Mouse (Mus musculus) E14TG2a.4 (cell line): Measurements from ENCODE around the gene 2010111I01Rik.

Experiments
- H3K27me3 ChIP-seq: 2 replicates; pipeline ENCODE4 v1.6.1; 2014; ENCODE audit warnings: low read length, control low read depth; ENCODE audit not compliant: insufficient read depth
- H3K36me3 ChIP-seq: 2 replicates; pipeline ENCODE4 v1.6.1; 2014; ENCODE audit warnings: low read length, control low read depth; ENCODE audit not compliant: insufficient read depth
- H3K4me1 ChIP-seq: replicated peaks from 2 replicates; pipeline ENCODE4 v1.6.1; 2014; ENCODE audit warnings: low read depth, low read length, control low read depth
- H3K4me3 ChIP-seq: replicated peaks from 2 replicates; pipeline ENCODE4 v1.5.1; 2014; ENCODE audit warnings: mild to moderate bottlenecking, low read length
- H3K9me3 ChIP-seq: 2 replicates; pipeline ENCODE4 v1.6.1; 2014; ENCODE audit warnings: low read length, control low read depth
- CTCF ChIP-seq: conservative IDR thresholded peaks from 2 replicates; pipeline ENCODE4 v1.5.1; 2014; ENCODE audit warnings: low read length
- NANOG ChIP-seq: IDR thresholded peaks from 2 replicates; pipeline ENCODE4 v1.6.1; 2014; ENCODE audit warnings: borderline replicate concordance, low read length, mixed read lengths
- POU5F1 ChIP-seq: IDR thresholded peaks from 2 replicates; pipeline ENCODE4 v1.6.1; 2014; ENCODE audit warnings: low read length, borderline replicate concordance

Gene 2010111I01Rik

DNA sequence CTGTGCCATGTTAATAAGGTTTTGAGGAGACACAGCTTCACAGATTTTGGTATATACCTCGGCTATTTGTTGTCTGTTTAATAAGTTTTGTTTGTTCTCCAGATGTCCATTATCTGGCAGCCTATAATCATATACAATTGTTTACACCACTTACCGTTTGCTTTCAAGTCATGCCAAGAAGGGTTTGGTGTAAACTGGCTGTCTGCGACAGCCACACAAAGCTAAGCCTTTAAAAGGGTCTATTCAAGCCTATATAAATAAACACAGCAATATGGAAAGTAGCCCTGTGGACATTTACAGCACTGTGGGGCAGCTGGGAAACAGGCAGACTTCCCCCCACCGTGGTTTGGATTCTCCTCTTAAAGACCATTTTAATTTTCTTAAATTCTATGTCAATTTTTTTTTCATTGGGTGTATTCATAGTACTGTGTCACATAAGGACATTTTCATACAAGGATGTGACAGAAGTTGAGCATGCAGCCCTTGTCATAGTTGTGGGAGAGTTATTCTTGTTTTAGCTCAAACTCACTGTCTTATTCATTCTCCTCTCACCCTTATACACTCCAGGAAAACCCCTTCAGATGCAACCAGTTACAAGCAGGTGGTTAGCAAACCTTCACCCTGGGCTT is 15.0 kb upstream of the 2010111I01Rik start:
- Histone ChIP-seq H3K27me3 (no peaks in the 10 kb centered on the region), H3K36me3 (no peaks in the 10 kb centered on the region), H3K9me3 (peaks cover 62% of the 10 kb centered on the region), H3K4me3 (no peak overlapping the region), H3K4me1 (no peaks in the 10 kb centered on the region)
- no peak for TF ChIP-seq CTCF
- TF ChIP-seq NANOG, result no peak
- no peak for TF ChIP-seq POU5F1

- Histone ChIP-seq H3K4me1 (no peaks in the 10 kb centered on the region), H3K27me3 (no peaks in the 10 kb centered on the region), H3K4me3 (no peak overlapping the region), H3K9me3 (peaks cover 55% of the 10 kb centered on the region), H3K36me3 (no peaks in the 10 kb centered on the region)
- TF ChIP-seq NANOG, result no peak
- no peak for TF ChIP-seq CTCF
- no peak for TF ChIP-seq POU5F1
Observed at GRCm38 (mm10) chr13:62951606-62952005, 13.1 kb upstream of the 2010111I01Rik start.

DNA sequence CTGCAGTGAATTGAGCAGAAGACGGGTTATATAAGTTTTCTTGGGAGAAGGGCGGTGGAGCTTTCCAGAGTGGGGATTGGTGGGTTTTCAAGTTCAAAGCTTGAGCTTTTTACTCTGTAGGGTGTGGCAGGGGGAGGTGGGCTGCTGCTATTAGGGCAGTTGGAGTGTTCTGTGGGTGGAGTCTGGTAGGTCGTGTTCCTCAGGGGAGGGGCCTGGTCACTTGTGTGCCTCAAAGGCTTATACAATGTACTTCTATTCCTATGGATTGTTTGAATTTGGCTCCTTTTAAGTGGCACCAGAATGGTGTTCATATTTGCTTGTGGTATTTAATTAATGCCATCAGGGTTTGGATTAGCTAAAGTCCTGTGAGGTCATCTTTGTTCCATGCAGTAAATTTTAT is 12.6 kb upstream of the 2010111I01Rik start:
- H3K36me3 ChIP-seq, result no peaks in the 10 kb centered on the region
- H3K9me3 ChIP-seq, result peaks cover 50% of the 10 kb centered on the region
- H3K27me3 ChIP-seq, result no peaks in the 10 kb centered on the region
- no peak for TF ChIP-seq NANOG
- no peak for TF ChIP-seq CTCF
- TF ChIP-seq POU5F1, result no peak
- H3K4me1 ChIP-seq, result no peaks in the 10 kb centered on the region
- no peak overlapping the region for H3K4me3 ChIP-seq

DNA sequence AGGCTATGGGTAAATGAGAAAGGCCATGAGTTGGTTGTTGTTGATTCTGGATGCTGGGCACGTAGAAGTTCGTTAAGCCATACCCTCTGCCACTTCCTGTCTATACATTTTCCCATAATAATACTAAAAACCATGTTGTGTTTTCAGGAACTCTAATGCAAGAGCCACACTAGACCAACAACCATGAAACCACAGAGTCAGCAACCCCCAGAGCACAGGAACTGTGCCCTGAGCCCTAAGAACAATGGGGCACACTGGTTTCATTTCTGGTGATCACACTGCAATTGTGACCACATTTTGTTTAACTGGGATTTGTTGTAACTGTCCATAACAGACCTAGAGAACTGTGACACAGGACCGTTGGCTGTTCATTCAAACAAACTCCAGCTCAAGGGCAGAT is 12.1 kb upstream of the 2010111I01Rik start:
- no peak overlapping the region for H3K4me3 ChIP-seq
- no peaks in the 10 kb centered on the region for H3K36me3 ChIP-seq
- peaks cover 45% of the 10 kb centered on the region for H3K9me3 ChIP-seq
- H3K4me1 ChIP-seq, result no peaks in the 10 kb centered on the region
- TF ChIP-seq CTCF, result no peak
- no peak for TF ChIP-seq NANOG
- TF ChIP-seq POU5F1, result no peak
- no peaks in the 10 kb centered on the region for H3K27me3 ChIP-seq

- TF ChIP-seq CTCF (no peak), NANOG (no peak), POU5F1 (no peak)
- no peaks in the 10 kb centered on the region for H3K27me3 ChIP-seq
- H3K9me3 ChIP-seq, result peaks cover 13% of the 10 kb centered on the region
- H3K4me1 ChIP-seq, result no peaks in the 10 kb centered on the region
- no peak overlapping the region for H3K4me3 ChIP-seq
- H3K36me3 ChIP-seq, result no peaks in the 10 kb centered on the region
Observed at GRCm38 (mm10) chr13:62955997-62956396, 8.7 kb upstream of the 2010111I01Rik start.

DNA sequence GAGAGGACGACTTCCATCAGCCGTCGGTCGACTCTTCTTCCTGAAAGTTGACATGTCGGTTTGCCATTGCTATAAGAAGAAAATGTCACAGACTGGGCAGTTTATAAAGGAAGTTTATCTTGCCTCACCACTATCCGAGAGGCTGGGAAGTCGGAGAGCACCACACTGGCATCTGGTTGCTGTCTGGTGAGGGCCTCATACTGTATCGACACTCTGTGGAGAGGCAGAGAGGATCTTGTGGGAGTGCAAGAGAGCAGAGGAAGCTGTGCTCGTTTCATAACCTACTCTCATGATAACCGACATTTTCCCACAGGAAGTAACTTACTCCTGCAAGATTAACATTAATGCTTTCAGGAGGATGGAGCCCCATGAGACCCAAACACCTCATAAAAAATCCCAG is 7.9 kb upstream of the 2010111I01Rik start:
- Histone ChIP-seq H3K4me3 (no peak overlapping the region), H3K9me3 (peaks cover 8% of the 10 kb centered on the region), H3K36me3 (no peaks in the 10 kb centered on the region), H3K4me1 (no peaks in the 10 kb centered on the region), H3K27me3 (no peaks in the 10 kb centered on the region; the same call in 1 of the 2 replicates)
- TF ChIP-seq CTCF (no peak), POU5F1 (no peak), NANOG (no peak)

DNA sequence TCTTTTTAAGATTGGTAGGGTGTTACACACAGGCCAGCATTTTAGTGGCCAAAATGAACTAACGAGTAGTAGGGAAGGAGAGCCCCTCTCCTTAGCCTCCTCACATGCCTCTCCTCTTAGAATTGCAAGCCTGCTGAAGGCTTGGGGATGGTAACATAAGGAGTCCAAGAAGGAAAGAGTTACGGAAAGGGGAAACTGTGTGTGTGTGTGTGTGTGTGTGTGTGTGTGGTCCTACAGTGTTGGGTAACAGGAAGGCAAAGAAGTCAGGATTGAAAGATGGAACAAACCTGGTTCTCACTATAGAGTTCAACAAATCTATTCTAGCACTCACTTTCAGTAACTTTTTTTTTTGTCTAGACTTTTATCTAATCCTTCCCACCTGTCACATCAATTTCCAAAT is 1.3 kb upstream of the 2010111I01Rik start:
- TF ChIP-seq POU5F1 (no peak), CTCF (no peak), NANOG (no peak)
- Histone ChIP-seq H3K36me3 (no peaks in the 10 kb centered on the region), H3K27me3 (peaks cover 11% of the 10 kb centered on the region), H3K4me3 (no peak overlapping the region), H3K4me1 (peaks cover 18% of the 10 kb centered on the region), H3K9me3 (no peaks in the 10 kb centered on the region)

DNA sequence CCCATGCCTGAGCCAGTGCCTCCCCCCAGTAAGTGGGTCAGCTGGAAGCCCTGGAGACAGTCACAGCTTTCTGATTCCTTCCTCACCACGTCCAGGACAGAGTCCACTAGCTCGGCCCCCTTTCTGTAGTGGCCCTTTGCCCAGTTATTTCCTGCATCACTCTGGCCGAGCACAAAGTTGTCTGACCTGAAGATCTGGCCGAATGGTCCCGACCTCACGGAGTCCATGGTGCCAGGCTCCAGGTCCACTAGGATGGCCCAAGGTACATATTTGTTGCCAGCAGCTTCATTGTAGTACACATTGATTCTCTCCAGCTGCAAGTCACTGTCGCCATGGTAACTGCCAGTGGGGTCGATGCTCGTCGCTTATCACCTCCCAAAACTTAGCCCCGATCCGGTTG is 3.5 kb downstream of the 2010111I01Rik start:
- H3K36me3 ChIP-seq, result no peaks in the 10 kb centered on the region
- peaks cover 18% of the 10 kb centered on the region for H3K4me1 ChIP-seq
- TF ChIP-seq POU5F1 (no peak), CTCF (no peak)
- no peak overlapping the region for H3K4me3 ChIP-seq
- peaks cover 11% of the 10 kb centered on the region for H3K27me3 ChIP-seq
- H3K9me3 ChIP-seq, result no peaks in the 10 kb centered on the region

DNA sequence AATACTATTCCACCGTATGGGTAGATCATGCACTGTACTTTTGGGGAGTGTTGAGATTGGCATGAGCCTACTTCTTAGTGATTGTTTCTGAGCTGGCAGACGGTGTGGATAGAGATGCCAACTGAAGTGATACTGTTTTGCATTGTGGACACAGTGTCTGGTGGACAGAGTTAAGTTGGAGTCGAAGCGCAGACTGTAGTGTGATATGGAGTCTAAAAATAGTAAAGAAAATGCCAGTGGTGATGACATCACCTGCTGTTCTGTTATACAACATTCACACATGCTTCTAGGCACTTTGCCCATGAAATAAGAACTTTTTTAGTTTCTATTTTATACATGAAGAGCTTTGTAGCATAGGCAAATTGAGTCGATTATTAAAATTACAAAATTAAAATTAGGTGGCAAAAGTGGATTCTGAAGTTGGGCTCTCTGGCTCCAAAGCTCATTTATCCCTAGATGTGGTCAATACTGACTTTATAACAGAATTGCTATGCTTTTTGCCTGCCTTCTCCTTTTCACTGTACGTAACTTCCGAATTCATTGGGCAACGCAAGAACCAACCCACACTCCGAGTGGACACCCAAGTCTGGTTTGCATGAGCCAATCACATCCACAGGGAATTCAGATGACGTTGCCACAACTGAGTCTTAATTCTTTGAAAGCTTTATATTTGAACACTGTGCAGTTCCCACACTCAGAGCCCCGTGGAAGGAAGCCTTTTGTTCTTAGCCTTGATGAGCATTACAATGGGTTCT is 6.0 kb downstream of the 2010111I01Rik start:
- H3K27me3 ChIP-seq, result peaks cover 1% of the 10 kb centered on the region; the same call in 1 of the 2 replicates
- peaks cover 15% of the 10 kb centered on the region for H3K4me1 ChIP-seq
- H3K4me3 ChIP-seq, result no peak overlapping the region
- H3K9me3 ChIP-seq, result no peaks in the 10 kb centered on the region
- TF ChIP-seq CTCF (no peak), POU5F1 (no peak), NANOG (no peak)
- H3K36me3 ChIP-seq, result no peaks in the 10 kb centered on the region
